Comparison of ENCODE assay signal across 33 mouse cellular contexts in genomic region chr1:191019803-191020202, GRCm38 (mm10). TPM values are rescaled to one million over a fixed set of nuclear protein-coding genes. Genes with fewer than 3 reads are reported as not detected.
DNase-seq lines count a peak whose midpoint lies in the region; TF ChIP-seq lines count a peak whose summit lies in the region.
"Had no signal": no experiment of that assay in that cellular context is flagged by ENCODE, and none has a peak within 500 bp of the region (broad histone marks: within the 10 kb centered on the region; RNA-seq: fewer than 3 reads in every experiment).

No protein-coding gene starts in this region.

- peaks cover 6% of the 10 kb centered on the region for H3K4me1 ChIP-seq in thymus, adult 2 months (replicated peaks; ENCODE audit: control insufficient read depth, insufficient read depth, low read length)

- H3K36me3 ChIP-seq in thymus, adult 2 months (ENCODE audit: control insufficient read depth, insufficient read depth, low read length): no peaks in the 10 kb centered on the region

- 7% methylated on average over 5 of the region's 5 CpGs for WGBS in thymus, adult 2 months

- no peaks in the 10 kb centered on the region for H3K27me3 ChIP-seq in thymus, adult 2 months (ENCODE audit: control insufficient read depth, insufficient read depth, low read length)
- H3K27me3 ChIP-seq: embryonic facial prominence, embryonic 12.5 days; embryonic facial prominence, embryonic 15.5 days; heart, embryonic 12.5 days; heart, embryonic 15.5 days had no signal

- no peak for TF ChIP-seq POLR2A in thymus, adult 2 months (IDR thresholded peaks at IDR 0.05; ENCODE audit: control insufficient read depth, extremely low read depth, insufficient read depth, low read length, poor library complexity)

- intact Hi-C loops in heart, postnatal 25 days (cut with DNase I): no loop called here
- intact Hi-C loops in left cerebral cortex, postnatal 25 days (cut with DNase I): no loop called here

- peak; percentile 24 for DNase-seq in heart, adult 11 months
- DNase-seq in heart, postnatal 25 days (ENCODE audit: low spot score): no peak
- DNase-seq in thymus, adult 2 months: peak; percentile 23
- DNase-seq in thymus, postnatal 14 days: peak; percentile 53
- DNase-seq in thymus, postnatal 4 days: peak; percentile 38
- no peak for DNase-seq in left cerebral cortex, adult 8-10 months (ENCODE audit: low spot score in 2 of 2)
- no peak for DNase-seq in left cerebral cortex, adult 9 months (ENCODE audit: low spot score in 2 of 2)
- no peak for DNase-seq in left cerebral cortex, postnatal 25 days (ENCODE audit: low spot score in 2 of 2)
- DNase-seq: adrenal gland, adult 8-10 months; adrenal gland, postnatal 36 days; B cell, adult 2 months; cerebellum, adult 18-20 months; cerebellum, adult 9-11 months; cerebellum, postnatal 25 days; forebrain, postnatal 0 days; gastrocnemius, adult 2 months; gastrocnemius, postnatal 14 days; heart, adult 18-20 months; heart, postnatal 10 days; heart, postnatal 4 days had no signal

- no peak for TF ChIP-seq CTCF in thymus, adult 2 months (IDR thresholded peaks at IDR 0.05; ENCODE audit: borderline replicate concordance, control insufficient read depth, extremely low read depth, insufficient read depth, low read length, poor library complexity)

- H3K27ac ChIP-seq in thymus, adult 2 months (ENCODE audit: control insufficient read depth, insufficient read depth, low read length): no peak overlapping the region
- H3K27ac ChIP-seq: embryonic facial prominence, embryonic 12.5 days; embryonic facial prominence, embryonic 15.5 days; gastrocnemius, adult 2 months; heart, embryonic 15.5 days; hindbrain, embryonic 14.5 days; hindbrain, postnatal 0 days had no signal

- no peak overlapping the region for H3K4me3 ChIP-seq in thymus, adult 2 months (ENCODE audit: control insufficient read depth, insufficient read depth, low read length)
- H3K4me3 ChIP-seq: embryonic facial prominence, embryonic 12.5 days; embryonic facial prominence, embryonic 15.5 days; heart, embryonic 12.5 days; heart, embryonic 15.5 days had no signal

RNA-seq across cellular contexts. Expression of gene Flvcr1, which starts 6.2 kb away (rescaled TPM):
- total RNA-seq in heart, postnatal 25 days (2021): 1 to 10 TPM; 5.3 to 5.5 TPM
- polyA plus RNA-seq in thymus, adult 2 months (2012; rRNA removed): 56.7 and 58.9 TPM in 2 replicates
- total RNA-seq in left cerebral cortex, adult 8-10 months (2022): 10 to 100 TPM; 12.5 to 15.3 (median 14.3) TPM
- total RNA-seq in left cerebral cortex, postnatal 25 days (2021): 10 to 100 TPM; 13.0 to 15.3 TPM

RNA-seq across cellular contexts. Expression of gene Spata45, which starts 16.6 kb away (rescaled TPM):
- total RNA-seq in heart, postnatal 25 days (2021): not detected
- not detected in 2 replicates for polyA plus RNA-seq in thymus, adult 2 months (2012; rRNA removed)
- total RNA-seq in left cerebral cortex, adult 8-10 months (2022): not detected
- total RNA-seq in left cerebral cortex, postnatal 25 days (2021): not detected
- total RNA-seq: adrenal gland, adult 8-10 months; adrenal gland, postnatal 36 days; common myeloid progenitor, adult 5-6 weeks; forebrain, postnatal 0 days; gastrocnemius, adult 2 months; gastrocnemius, postnatal 14 days; gastrocnemius, postnatal 4 days; heart, adult 18-20 months; heart, postnatal 10 days; heart, postnatal 4 days; hindbrain, postnatal 0 days; MEL had no signal
- polyA plus RNA-seq: embryonic facial prominence, embryonic 12.5 days; embryonic facial prominence, embryonic 15.5 days; forebrain, embryonic 11.5 days; forebrain, embryonic 14.5 days; forebrain, postnatal 0 days; frontal cortex, adult 2 months; heart, embryonic 12.5 days; heart, embryonic 15.5 days; hindbrain, embryonic 11.5 days; hindbrain, embryonic 14.5 days; hindbrain, postnatal 0 days had no signal

RNA-seq across cellular contexts. Expression of gene Vash2, which starts 40.7 kb away (rescaled TPM):
- total RNA-seq in heart, postnatal 25 days (2021): under 1 TPM; 0.62 to 0.64 TPM
- polyA plus RNA-seq in thymus, adult 2 months (2012; rRNA removed): 2.1 and 3.4 TPM in 2 replicates
- 1 to 10 TPM; 2.0 to 3.0 (median 2.6) TPM for total RNA-seq in left cerebral cortex, adult 8-10 months (2022)
- total RNA-seq in left cerebral cortex, postnatal 25 days (2021): 1 to 10 TPM; 1.8 to 1.9 TPM

RNA-seq across cellular contexts. Expression of gene Tatdn3, which starts 42.9 kb away (rescaled TPM):
- total RNA-seq in heart, postnatal 25 days (2021): 10 to 100 TPM; 13.2 to 16.9 TPM
- polyA plus RNA-seq in thymus, adult 2 months (2012; rRNA removed): 4.6 and 5.2 TPM in 2 replicates
- 10 to 100 TPM; 28.7 to 35.8 (median 31.9) TPM for total RNA-seq in left cerebral cortex, adult 8-10 months (2022)
- total RNA-seq in left cerebral cortex, postnatal 25 days (2021): 10 to 100 TPM; 26.6 to 27.1 TPM

RNA-seq across cellular contexts. Expression of gene Nsl1, which starts 43.0 kb away (rescaled TPM):
- total RNA-seq in heart, postnatal 25 days (2021): under 1 TPM; 0.16 to 0.22 TPM
- polyA plus RNA-seq in thymus, adult 2 months (2012; rRNA removed): 8.1 and 17.6 TPM in 2 replicates
- total RNA-seq in left cerebral cortex, adult 8-10 months (2022): 1 to 10 TPM in 1 of 4 experiments, under 1 TPM in 3; 0.37 to 1.3 (median 0.55) TPM
- total RNA-seq in left cerebral cortex, postnatal 25 days (2021): under 1 TPM; 0.32 to 0.69 TPM

Comparison
In these comparisons a context has a peak if more than half of its experiments do, and no peak if none do; other contexts are left out.
1. DNase-seq: peak in heart, adult 11 months (single experiment), thymus, adult 2 months (single experiment), thymus, postnatal 14 days (single experiment) and thymus, postnatal 4 days (single experiment); none in heart, postnatal 25 days (single experiment), left cerebral cortex, adult 8-10 months (0 of 2), left cerebral cortex, adult 9 months (0 of 2) and left cerebral cortex, postnatal 25 days (0 of 2).